Mouse (Mus musculus) bone marrow, adult 2 months (tissue): ENCODE results near the gene Dnase2b.

Source experiments
- CTCF ChIP-seq: fragments of 200-500 bp; IDR thresholded peaks from 2 replicates; pipeline ENCODE4 v1.5.1; 2011; ENCODE audit warnings: low read length, control low read depth; ENCODE audit not compliant: control insufficient read depth, insufficient read depth
- POLR2A ChIP-seq: fragments of 200-500 bp; IDR thresholded peaks from 2 replicates; pipeline ENCODE4 v1.6.1; 2011; ENCODE audit warnings: low read depth, mild to moderate bottlenecking, control low read depth, low read length, borderline replicate concordance; ENCODE audit not compliant: control insufficient read depth

DNA sequence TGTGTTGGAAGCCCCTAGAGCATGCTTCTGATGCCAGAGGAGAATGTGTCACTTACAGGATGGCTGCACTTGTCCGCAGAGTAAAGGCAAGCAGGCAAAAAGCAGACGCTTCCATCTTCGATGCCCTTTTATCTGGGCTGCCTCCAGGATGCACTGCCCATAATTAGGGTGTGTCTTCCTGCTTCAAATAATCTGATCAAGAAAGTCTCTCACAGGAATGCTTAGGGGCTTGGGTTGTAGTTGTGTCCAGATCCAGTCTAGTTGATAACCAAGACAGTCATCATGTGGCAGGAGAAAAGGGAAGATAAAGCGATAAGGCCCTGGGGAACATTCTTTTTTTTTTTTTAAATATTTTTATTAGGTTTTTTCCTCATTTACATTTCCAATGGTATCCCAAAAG is at the start of gene Dnase2b:
- no peak for TF ChIP-seq CTCF
- no peak for TF ChIP-seq POLR2A
